Mouse (Mus musculus) myocyte (in vitro differentiated cells): ENCODE data around the gene Dppa4. TPM values are rescaled to one million over a fixed set of nuclear protein-coding genes. Genes with fewer than 3 reads are reported as not detected.

Source experiments
- H3K27me3 ChIP-seq: one replicate; pipeline ENCODE4 v1.6.1; 2011; ENCODE audit not compliant: control insufficient read depth, insufficient read depth, insufficient read length
- H3K36me3 ChIP-seq: one replicate; pipeline ENCODE4 v1.6.1; 2011; ENCODE audit not compliant: control insufficient read depth, insufficient read depth
- H3K4me2 ChIP-seq: one replicate; pipeline ENCODE4 v1.6.1; 2011; ENCODE audit warnings: low read depth, control low read depth
- H3K4me3 ChIP-seq: one replicate; pipeline ENCODE4 v1.5.1; 2011; ENCODE audit warnings: mild to moderate bottlenecking, control low read depth, moderate library complexity
- H3K79me2 ChIP-seq: one replicate; pipeline ENCODE4 v1.6.1; 2011; ENCODE audit not compliant: control insufficient read depth, insufficient read depth
- H3ac ChIP-seq: one replicate; pipeline ENCODE4 v1.6.1; 2011; ENCODE audit not compliant: control insufficient read depth, insufficient read length
- CEBPB ChIP-seq: IDR thresholded peaks from 2 replicates; pipeline ENCODE4 v1.6.1; 2011; ENCODE audit warnings: mild to moderate bottlenecking, moderate library complexity; ENCODE audit not compliant: poor library complexity, insufficient read depth, severe bottlenecking
- E2F4 ChIP-seq: IDR thresholded peaks from one replicate; pipeline ENCODE4 v1.6.1; 2011; ENCODE audit warnings: mild to moderate bottlenecking, control low read depth, moderate library complexity; ENCODE audit not compliant: insufficient read depth
- MAX ChIP-seq: IDR thresholded peaks from one replicate; pipeline ENCODE4 v1.6.1; 2011; ENCODE audit warnings: low read depth, mild to moderate bottlenecking, control low read depth
- MYOD1 ChIP-seq, 3 experiments: IDR thresholded peaks; one replicate each; pipeline ENCODE4 v1.6.1; 2011; ENCODE audit warnings: control low read depth in 2 of 3, low read depth in 2 of 3, mild to moderate bottlenecking in 2 of 3, moderate library complexity in 1 of 3; ENCODE audit not compliant: insufficient read length in 2 of 3, control insufficient read depth in 1 of 3
- MYOG ChIP-seq, 3 experiments: IDR thresholded peaks; one replicate each; pipeline ENCODE4 v1.6.1; 2011; ENCODE audit warnings: control low read depth in 2 of 3, low read depth in 2 of 3, mild to moderate bottlenecking in 2 of 3; ENCODE audit not compliant: insufficient read length in 2 of 3, control insufficient read depth in 1 of 3, insufficient read depth in 1 of 3
- POLR2A ChIP-seq: IDR thresholded peaks from one replicate; pipeline ENCODE4 v1.6.1; 2011; ENCODE audit warnings: low read depth, mild to moderate bottlenecking, control low read depth, moderate library complexity; ENCODE audit not compliant: insufficient read length
- POLR2AphosphoS2 ChIP-seq: IDR thresholded peaks from one replicate; pipeline ENCODE4 v1.6.1; 2011; ENCODE audit warnings: low read depth, control low read depth; ENCODE audit not compliant: insufficient read length
- REST ChIP-seq: IDR thresholded peaks from one replicate; pipeline ENCODE4 v1.6.1; 2011; ENCODE audit warnings: mild to moderate bottlenecking, control low read depth, moderate library complexity; ENCODE audit not compliant: insufficient read depth, insufficient read length
- SRF ChIP-seq: IDR thresholded peaks from one replicate; pipeline ENCODE4 v1.6.1; 2011; ENCODE audit warnings: low read depth; ENCODE audit not compliant: control insufficient read depth, insufficient read length
- TCF12 ChIP-seq: IDR thresholded peaks from one replicate; pipeline ENCODE4 v1.6.1; 2011; ENCODE audit warnings: mild to moderate bottlenecking, control low read depth; ENCODE audit not compliant: poor library complexity, insufficient read depth, severe bottlenecking
- TCF3 ChIP-seq: IDR thresholded peaks from one replicate; pipeline ENCODE4 v1.6.1; 2011; ENCODE audit warnings: low read depth, control low read depth; ENCODE audit not compliant: insufficient read length
- USF1 ChIP-seq: IDR thresholded peaks from one replicate; pipeline ENCODE4 v1.6.1; 2011; ENCODE audit warnings: low read depth, mild to moderate bottlenecking, control low read depth, moderate library complexity
- polyA plus RNA-seq: library from polyadenylated mRNA; unstranded; fragments of >200 nt; fragmentation: generic; extraction: Trizol; gene quantifications from one replicate; pipeline ENCODE4 v1.2.1, GENCODE M21; 2012; ENCODE audit warnings: missing spikeins

Dppa4 gene
- 0.53 TPM for polyA plus RNA-seq

DNA sequence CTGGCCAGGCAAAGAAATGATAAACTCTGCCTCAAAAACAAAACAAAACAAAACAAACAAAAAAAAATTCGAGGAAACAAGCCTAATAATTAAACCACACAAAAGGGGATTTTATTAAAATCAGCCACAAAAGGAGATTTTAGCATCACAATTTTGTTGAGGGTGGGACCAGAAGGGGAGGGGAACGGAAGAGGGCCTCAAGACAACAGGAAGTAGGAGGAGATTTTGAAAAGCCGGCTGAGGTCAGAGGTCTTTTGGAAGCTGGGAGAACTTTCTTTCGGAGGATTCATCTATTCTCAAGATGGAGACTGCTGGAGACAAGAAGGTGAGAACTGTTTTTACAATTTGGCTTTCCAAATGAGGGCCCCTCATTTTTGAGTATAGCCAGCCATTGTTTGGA is at the start of gene Dppa4:
Gene Dppa4, plus strand, starts transcription at position 217 of the 400 bp plus-strand sequence.
- Histone ChIP-seq H3K79me2 (no peaks in the 10 kb centered on the region), H3ac (no peak within 1 kb of the TSS), H3K36me3 (no peaks in the 10 kb centered on the region), H3K4me2 (no peak within 1 kb of the TSS), H3K27me3 (no peaks in the 10 kb centered on the region), H3K4me3 (no peak within 1 kb of the TSS)
- no peak for TF ChIP-seq USF1
- no peak for TF ChIP-seq POLR2A
- TF ChIP-seq REST = no peak
- TF ChIP-seq E2F4 = no peak
- TF ChIP-seq SRF = no peak
- no peak for TF ChIP-seq POLR2AphosphoS2
- TF ChIP-seq TCF12 = no peak
- no peak for TF ChIP-seq TCF3
- no peak for TF ChIP-seq MAX
- no peak for TF ChIP-seq MYOG (IDR thresholded peaks at IDR 0.05; ENCODE audit: control insufficient read depth in 1 of 3, insufficient read depth in 1 of 3, insufficient read length in 2 of 3, low read depth in 2 of 3)
- no peak for TF ChIP-seq MYOD1 (IDR thresholded peaks at IDR 0.05; ENCODE audit: control insufficient read depth in 1 of 3, insufficient read length in 2 of 3, low read depth in 2 of 3)
- TF ChIP-seq CEBPB = no peak

DNA sequence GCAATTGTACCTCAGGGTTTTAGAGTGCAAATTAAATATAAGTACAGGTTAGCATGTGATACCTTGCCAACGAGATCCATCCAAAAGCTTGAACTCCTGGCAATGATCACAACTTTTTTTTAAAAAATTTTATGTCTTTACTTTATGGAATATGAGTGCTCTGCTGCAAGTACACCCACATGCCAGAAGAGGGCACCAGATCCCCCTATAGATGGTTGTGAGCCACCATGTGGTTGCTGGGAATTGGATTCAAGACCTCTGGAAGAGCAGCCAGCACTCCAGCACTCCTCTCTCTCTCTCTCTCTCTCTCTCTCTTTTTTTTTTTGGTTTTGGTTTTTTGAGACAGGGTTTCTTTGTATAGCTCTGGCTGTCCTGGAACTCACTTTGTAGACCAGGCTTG is 48.5 kb upstream of the Dppa4 start:
- Histone ChIP-seq H3K36me3 (no peaks in the 10 kb centered on the region), H3K4me3 (no peak overlapping the region), H3ac (no peak overlapping the region), H3K27me3 (no peaks in the 10 kb centered on the region), H3K4me2 (no peak overlapping the region), H3K79me2 (no peaks in the 10 kb centered on the region)
- no peak for TF ChIP-seq USF1
- TF ChIP-seq REST = no peak
- no peak for TF ChIP-seq MYOG (IDR thresholded peaks at IDR 0.05; ENCODE audit: control insufficient read depth in 1 of 3, insufficient read depth in 1 of 3, insufficient read length in 2 of 3, low read depth in 2 of 3)
- TF ChIP-seq TCF3 = no peak
- TF ChIP-seq MYOD1 (IDR thresholded peaks at IDR 0.05; ENCODE audit: control insufficient read depth in 1 of 3, insufficient read length in 2 of 3, low read depth in 2 of 3) = no peak
- TF ChIP-seq SRF = no peak
- TF ChIP-seq POLR2A = no peak
- TF ChIP-seq TCF12 = no peak
- no peak for TF ChIP-seq MAX
- TF ChIP-seq CEBPB = no peak

DNA sequence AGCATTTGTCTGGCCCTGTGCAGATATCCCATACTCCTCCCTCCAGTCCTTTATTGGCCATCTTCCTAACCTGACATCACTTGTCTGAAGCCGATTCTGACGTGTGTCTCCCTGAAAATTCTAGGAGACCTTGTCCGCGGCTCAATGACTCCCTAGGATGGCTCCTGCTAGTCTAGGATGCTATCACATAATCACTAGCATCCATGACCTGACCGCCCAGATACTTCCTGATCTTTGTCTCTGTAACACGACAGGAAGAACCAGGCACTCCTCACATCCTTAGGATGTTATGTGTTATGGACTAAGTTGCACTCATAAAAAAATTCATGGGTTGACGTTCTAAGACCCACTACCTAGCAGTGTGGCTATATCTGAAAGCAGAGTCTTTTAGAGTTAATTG is 45.9 kb upstream of the Dppa4 start:
- TF ChIP-seq E2F4 = no peak
- no peak for TF ChIP-seq SRF
- no peak for TF ChIP-seq MYOD1 (IDR thresholded peaks at IDR 0.05; ENCODE audit: control insufficient read depth in 1 of 3, insufficient read length in 2 of 3, low read depth in 2 of 3)
- TF ChIP-seq CEBPB = no peak
- TF ChIP-seq MYOG (IDR thresholded peaks at IDR 0.05; ENCODE audit: control insufficient read depth in 1 of 3, insufficient read depth in 1 of 3, insufficient read length in 2 of 3, low read depth in 2 of 3) = no peak
- no peak for TF ChIP-seq POLR2AphosphoS2
- no peaks in the 10 kb centered on the region for H3K36me3 ChIP-seq
- no peak overlapping the region for H3ac ChIP-seq
- H3K4me2 ChIP-seq = no peak overlapping the region
- no peak overlapping the region for H3K4me3 ChIP-seq
- no peaks in the 10 kb centered on the region for H3K27me3 ChIP-seq
- H3K79me2 ChIP-seq = no peaks in the 10 kb centered on the region

DNA sequence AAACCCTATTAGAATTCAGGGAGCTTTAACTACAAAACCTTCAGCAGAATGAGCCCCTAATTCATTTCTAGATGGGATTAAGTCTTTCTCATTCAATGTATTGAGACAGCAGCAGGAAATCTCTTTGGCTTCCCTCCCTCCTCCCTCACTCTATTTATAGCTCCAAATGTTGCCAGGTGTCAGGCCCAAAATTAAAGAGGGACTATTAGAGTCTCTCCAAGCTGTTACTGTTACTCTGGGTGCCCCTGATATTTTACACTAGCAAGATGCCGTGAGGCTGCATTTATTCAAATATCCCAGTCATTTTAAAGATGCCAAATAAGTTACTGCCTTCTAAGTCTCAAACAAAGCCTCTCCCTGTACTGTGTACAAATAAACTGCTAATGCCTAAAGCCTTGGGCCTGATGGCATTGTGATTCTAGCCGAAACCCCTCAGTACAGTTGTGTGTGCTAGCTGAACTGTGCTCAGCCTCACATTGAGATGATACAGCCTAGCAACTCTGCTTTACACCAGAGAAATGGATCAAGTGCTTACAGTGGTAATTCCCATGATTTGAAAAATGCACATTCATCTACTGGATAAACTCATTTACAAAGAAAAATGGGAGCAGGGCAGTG is 36.4 kb upstream of the Dppa4 start:
- Histone ChIP-seq H3K4me3 (no peak overlapping the region), H3K4me2 (no peak overlapping the region), H3K79me2 (no peaks in the 10 kb centered on the region), H3ac (no peak overlapping the region), H3K36me3 (no peaks in the 10 kb centered on the region), H3K27me3 (no peaks in the 10 kb centered on the region)
- TF ChIP-seq USF1 (no peak), REST (no peak), MYOD1 (IDR thresholded peaks at IDR 0.05; ENCODE audit: control insufficient read depth in 1 of 3, insufficient read length in 2 of 3, low read depth in 2 of 3) (no peak), SRF (no peak), MAX (no peak), POLR2AphosphoS2 (no peak), TCF3 (no peak), POLR2A (no peak), TCF12 (no peak), MYOG (IDR thresholded peaks at IDR 0.05; ENCODE audit: control insufficient read depth in 1 of 3, insufficient read depth in 1 of 3, insufficient read length in 2 of 3, low read depth in 2 of 3) (no peak), CEBPB (no peak), E2F4 (no peak)

DNA sequence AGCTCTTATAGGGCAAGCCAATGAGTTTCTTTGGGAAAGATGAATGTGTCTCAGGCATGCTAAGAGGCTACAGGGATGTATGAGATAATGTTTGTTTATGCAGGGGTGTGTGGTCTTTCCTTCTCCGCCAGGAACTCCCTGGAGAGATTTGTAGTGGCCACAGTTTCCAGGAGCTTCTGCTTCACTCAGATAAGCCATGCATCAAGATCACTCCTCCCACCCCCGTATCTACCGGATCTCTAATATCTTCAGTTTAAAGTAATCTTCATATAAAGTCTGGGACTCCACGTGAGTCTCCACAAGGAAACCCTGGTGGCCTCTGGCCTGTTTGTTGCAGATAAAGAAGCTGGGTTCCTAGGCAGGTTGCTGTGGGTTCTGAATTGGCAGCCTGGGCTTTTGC is 30.7 kb upstream of the Dppa4 start:
- no peak overlapping the region for H3ac ChIP-seq
- TF ChIP-seq SRF (no peak), E2F4 (no peak), TCF3 (no peak), USF1 (no peak), MAX (no peak), MYOD1 (IDR thresholded peaks at IDR 0.05; ENCODE audit: control insufficient read depth in 1 of 3, insufficient read length in 2 of 3, low read depth in 2 of 3) (no peak), CEBPB (no peak), POLR2AphosphoS2 (no peak), MYOG (IDR thresholded peaks at IDR 0.05; ENCODE audit: control insufficient read depth in 1 of 3, insufficient read depth in 1 of 3, insufficient read length in 2 of 3, low read depth in 2 of 3) (no peak), TCF12 (no peak), POLR2A (no peak), REST (no peak)
- H3K4me3 ChIP-seq = no peak overlapping the region
- no peaks in the 10 kb centered on the region for H3K36me3 ChIP-seq
- no peaks in the 10 kb centered on the region for H3K27me3 ChIP-seq
- no peaks in the 10 kb centered on the region for H3K79me2 ChIP-seq
- no peak overlapping the region for H3K4me2 ChIP-seq
